Mouse (Mus musculus): Measurements from ENCODE around the gene Fbh1.

GRCm38 (mm10) chr2:11698994-11699393 is 78.4 kb downstream of the Fbh1 start:
- TF ChIP-seq CTCF (IDR thresholded peaks at IDR 0.05; ENCODE audit: extremely low read depth, insufficient read depth, insufficient read length, insufficient replicate concordance) (no peak), POLR2A (IDR thresholded peaks at IDR 0.05; ENCODE audit: low read depth, low read length) (no peak)
